Mouse (Mus musculus): ENCODE results near the gene Trpv2.
A peak's percentile ranks its signal among the peaks of the same experiment; 100 is the strongest.

The Trpv2 gene

GRCm38 (mm10) chr11:62604123-62604706 lies 29.9 kb downstream of the Trpv2 start:
- DNase-seq: no peak

GRCm38 (mm10) chr11:62604886-62605618 lies 30.8 kb downstream of the Trpv2 start:
- no peak for DNase-seq

- DNase-seq: no peak
Measured at GRCm38 (mm10) chr11:62605619-62606298, 31.5 kb downstream of the Trpv2 start.

GRCm38 (mm10) chr11:62606299-62607169 lies 32.2 kb downstream of the Trpv2 start:
- DNase-seq: no peak

GRCm38 (mm10) chr11:62607170-62607951 lies 33.1 kb downstream of the Trpv2 start:
- DNase-seq: no peak

DNA sequence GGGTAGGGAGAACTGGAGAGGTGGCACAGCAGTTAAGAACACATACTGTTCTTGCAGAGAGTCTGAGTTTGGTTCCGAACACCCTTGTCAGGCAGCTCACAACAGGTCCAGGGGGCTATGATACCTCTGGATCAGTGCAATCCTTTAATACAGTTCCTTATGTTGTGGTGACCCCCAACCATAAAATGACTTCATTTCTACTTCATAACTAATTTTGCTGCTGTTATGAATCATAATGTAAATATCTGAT lies 33.6 kb downstream of the Trpv2 start:
- DNase-seq: no peak

DNA sequence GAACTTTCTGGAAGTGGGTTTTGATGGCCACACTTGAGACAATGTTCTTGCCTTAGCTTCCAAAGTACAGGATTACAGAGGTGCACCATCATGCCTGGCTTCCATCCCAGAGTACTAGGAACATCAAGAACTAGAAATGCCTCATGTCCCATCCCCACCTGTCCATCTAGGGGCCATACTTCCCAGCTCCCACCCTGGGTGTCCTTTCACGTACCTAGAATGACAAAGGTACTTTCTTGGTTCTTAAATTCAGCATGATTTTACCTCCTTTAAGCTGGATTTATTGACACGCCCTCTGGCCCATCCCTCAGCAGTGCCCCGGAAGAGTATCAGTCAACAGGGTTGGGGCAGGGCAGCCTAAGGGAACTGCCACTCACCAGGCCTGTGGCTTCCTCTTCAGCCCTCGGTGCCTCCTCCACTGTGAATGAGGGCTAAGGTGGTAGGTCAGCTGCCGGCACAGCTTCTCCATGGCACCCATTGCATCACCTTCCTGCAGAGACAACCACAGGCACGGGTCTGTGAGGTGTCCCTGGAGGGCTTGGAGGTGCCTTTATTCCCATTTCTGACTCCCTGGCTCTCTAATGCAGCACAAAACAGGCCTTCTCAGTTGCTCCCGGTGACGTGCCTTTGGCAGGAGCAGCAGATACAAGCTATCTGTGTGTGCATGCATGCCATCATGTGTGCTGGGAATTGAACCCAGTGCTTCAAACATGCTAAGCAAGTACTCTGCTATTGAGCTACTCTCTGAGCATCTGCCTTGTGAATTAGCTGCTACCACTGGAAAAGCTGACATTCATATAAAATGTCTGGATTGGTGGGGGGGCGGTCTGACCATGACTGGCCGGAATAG lies 34.8 kb downstream of the Trpv2 start:
- DNase-seq: no peak

- DNase-seq: no peak
Measured at GRCm38 (mm10) chr11:62610304-62610703, 36.0 kb downstream of the Trpv2 start.

DNA sequence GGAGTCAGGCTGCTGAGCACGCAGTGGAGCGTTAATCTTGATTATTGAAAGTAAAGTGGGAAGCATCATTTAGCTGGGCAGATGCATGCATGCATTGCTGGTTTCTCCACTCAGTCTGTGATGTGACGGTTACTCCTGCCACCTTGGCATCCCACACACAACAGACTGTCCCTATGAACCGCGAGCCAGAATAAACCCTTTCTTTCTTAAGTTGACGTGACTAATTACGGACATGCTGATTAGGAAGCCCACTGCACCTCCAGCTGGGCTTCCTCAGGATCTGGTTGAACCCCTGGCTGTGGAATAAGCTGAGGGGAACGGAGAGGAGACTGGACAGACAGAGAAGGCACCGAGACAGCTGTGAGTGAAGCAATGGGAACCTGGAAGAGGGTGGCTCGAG lies 38.3 kb downstream of the Trpv2 start:
- DNase-seq: no peak

GRCm38 (mm10) chr11:62613657-62614365 lies 39.5 kb downstream of the Trpv2 start:
- peak; percentile 92 for DNase-seq

- no peak for DNase-seq
Measured at GRCm38 (mm10) chr11:62614876-62615410, 40.7 kb downstream of the Trpv2 start.

- DNase-seq: no peak
Measured at GRCm38 (mm10) chr11:62615456-62615855, 41.2 kb downstream of the Trpv2 start.

GRCm38 (mm10) chr11:62621079-62621478 lies 46.8 kb downstream of the Trpv2 start:
- DNase-seq: no peak

- DNase-seq: no peak
Measured at GRCm38 (mm10) chr11:62621586-62622283, 47.4 kb downstream of the Trpv2 start.

DNA sequence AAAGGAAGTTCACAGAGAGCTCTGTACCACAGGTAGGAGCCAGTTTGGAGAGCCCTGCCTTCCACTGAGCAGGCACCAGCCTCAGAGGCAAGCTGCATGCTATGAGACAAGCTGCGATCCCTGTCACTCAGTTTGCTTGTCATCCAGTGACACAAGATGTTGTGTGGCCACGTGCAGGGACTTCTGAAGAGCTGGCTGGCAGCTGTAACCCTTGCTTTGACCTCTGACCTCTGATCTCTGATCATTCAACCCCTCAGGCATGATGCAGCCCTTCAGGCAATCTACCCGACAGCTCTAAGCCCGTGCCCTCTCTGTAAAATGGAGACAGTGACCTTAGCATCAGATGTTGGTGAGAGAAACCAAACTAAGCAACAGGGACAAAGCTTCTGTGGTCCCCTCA lies 48.6 kb downstream of the Trpv2 start:
- no peak for DNase-seq

DNA sequence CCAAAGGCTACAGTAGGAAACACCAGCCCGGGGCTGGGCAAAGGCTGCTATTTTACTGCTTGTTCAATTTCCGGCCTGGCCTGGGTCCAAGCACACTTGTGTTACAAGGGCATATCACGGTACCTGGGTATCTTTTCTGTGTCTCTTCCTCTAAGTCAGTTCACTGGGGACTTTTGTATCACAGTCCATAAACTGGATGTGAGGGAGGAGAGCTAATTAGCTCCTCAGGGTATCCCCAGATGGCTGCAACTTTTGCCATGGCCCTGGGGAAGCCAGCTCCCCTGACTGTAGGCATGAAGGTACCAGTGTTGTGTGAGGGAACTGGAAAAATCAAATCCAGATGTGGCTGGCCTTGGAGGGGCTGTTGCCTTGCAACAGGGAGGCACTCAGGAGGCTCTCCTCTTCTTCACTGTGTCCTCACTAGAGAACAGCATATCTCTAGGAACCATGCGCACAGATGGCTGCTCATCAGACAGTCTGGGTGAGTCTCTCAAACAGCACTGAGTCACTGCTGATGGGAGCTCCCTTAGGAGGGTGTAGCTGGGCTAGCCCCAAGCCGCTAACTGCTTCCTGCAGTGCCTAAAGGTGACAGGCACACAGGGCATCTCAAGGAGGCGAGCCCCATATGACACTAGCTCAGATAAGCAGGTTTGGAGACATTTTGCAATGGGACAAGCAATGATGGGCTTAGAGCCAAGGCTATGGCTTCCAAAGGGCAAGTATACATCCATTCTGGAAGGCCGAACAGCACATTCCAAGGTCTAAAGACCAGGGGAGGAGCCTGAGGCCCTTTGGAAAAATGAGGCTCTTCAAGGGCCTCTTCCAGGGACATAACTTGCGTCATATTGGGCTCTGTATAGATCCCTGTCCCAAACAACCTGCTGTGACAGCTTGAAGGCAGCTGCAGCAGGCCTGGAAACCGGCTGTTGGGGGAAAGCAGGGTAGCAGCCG lies 50.3 kb downstream of the Trpv2 start:
- DNase-seq: peak; percentile 83

DNA sequence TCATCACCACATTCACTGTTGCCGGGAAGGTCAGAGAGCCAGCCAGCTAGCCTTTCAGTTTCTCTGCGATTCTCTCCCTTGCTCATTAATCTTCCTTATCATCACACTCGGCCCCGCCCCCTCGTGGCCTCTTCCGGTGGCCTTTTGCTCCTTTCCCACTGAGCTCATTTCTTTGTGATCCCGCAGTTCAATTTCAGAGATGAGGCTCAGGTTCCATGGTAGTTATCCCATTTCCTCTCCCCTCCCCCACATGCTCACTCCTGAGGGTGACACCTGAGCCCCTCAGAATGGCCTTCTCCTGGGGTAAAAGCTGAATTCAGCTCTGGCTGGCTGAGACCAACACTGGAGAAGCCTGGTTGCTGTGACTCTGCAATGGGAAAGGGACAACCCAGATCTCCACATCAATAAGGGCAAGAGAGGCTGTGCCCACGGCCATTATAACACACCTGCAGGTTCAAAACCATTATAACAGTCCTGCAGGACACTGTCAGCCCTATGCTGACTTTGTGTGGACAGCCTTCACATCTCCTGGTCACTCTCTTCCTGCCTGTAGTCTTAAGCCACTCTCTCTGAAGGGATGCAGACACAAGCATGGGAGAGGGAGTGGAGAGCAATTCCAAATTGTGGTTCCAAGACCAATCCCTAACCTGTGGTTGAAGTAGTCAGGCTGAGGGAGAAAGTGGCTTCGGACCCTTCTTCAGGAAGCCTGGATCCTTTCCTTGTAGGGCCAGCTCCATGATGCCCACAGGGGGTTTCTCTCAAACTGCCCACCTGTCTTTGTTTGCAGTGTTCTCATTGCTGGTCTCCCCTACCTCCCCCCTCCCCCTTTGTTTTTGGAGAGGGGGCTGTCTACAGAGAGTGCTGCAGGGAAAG lies 55.3 kb downstream of the Trpv2 start:
- DNase-seq: no peak

All from layer of hippocampus, adult 9-11 months (tissue).